Mouse (Mus musculus) lung, postnatal 0 days (tissue): ENCODE data around the gene Gse1. TPM values are rescaled to one million over a fixed set of nuclear protein-coding genes. Genes with fewer than 3 reads are reported as not detected.

Experiments used
- ATAC-seq: fragments of 200-750 bp; cut with Nextera tagmentation; 2 replicates; pipeline ENCODE4 v1.8.0; 2017; ENCODE audit warnings: moderate library complexity
- DNase-seq: peaks from one replicate; pipeline ENCODE4 v3.0.0-alpha.2; 2016; ENCODE audit warnings: low spot score
- H3K27ac ChIP-seq: fragments of 300-500 bp; sonication (generic); 2 replicates; pipeline ENCODE4 v1.5.1; 2014; ENCODE audit warnings: antibody characterized with exemption, mild to moderate bottlenecking, low read length, mixed read lengths
- H3K27me3 ChIP-seq: fragments of 300-500 bp; sonication (generic); replicated peaks from 2 replicates; pipeline ENCODE4 v1.6.1; 2014; ENCODE audit warnings: low read length, mixed read lengths; ENCODE audit not compliant: insufficient read depth
- H3K36me3 ChIP-seq: fragments of 300-500 bp; sonication (generic); 2 replicates; pipeline ENCODE4 v1.6.1; 2014; ENCODE audit warnings: low read length, mixed read lengths; ENCODE audit not compliant: insufficient read depth
- H3K4me1 ChIP-seq: fragments of 300-500 bp; sonication (generic); 2 replicates; pipeline ENCODE4 v1.6.1; 2014; ENCODE audit warnings: antibody characterized with exemption, low read depth, low read length, mixed read lengths; ENCODE audit not compliant: insufficient read depth
- H3K4me2 ChIP-seq: fragments of 300-500 bp; sonication (generic); replicated peaks from 2 replicates; pipeline ENCODE4 v1.6.1; 2014; ENCODE audit warnings: low read depth, mild to moderate bottlenecking, low read length, moderate library complexity, mixed read lengths
- H3K4me3 ChIP-seq: fragments of 300-500 bp; sonication (generic); 2 replicates; pipeline ENCODE4 v1.5.1; 2014; ENCODE audit warnings: low read depth, low read length
- H3K9ac ChIP-seq: fragments of 300-500 bp; sonication (generic); replicated peaks from 2 replicates; pipeline ENCODE4 v1.6.1; 2014; ENCODE audit warnings: low read depth, mild to moderate bottlenecking
- H3K9me3 ChIP-seq: fragments of 300-500 bp; sonication (generic); 2 replicates; pipeline ENCODE4 v1.6.1; 2016; ENCODE audit warnings: low read length, mixed read lengths
- CTCF ChIP-seq: IDR thresholded peaks from 2 replicates; pipeline ENCODE4 v1.5.1; 2016; ENCODE audit warnings: antibody characterized with exemption, mild to moderate bottlenecking
- EP300 ChIP-seq: IDR thresholded peaks from 2 replicates; pipeline ENCODE4 v1.6.1; 2016; ENCODE audit warnings: antibody characterized with exemption, mild to moderate bottlenecking, control low read depth
- WGBS: fragments of 180-500 bp; shearing (Covaris S2); extraction: QIAGEN DNeasy Blood & Tissue Kit; methylation state at CpG from one replicate; pipeline ENCODE4 v1.1.7; 2014; 5-methylcytosine and 5-hydroxymethylcytosine counted together
- polyA plus RNA-seq: library from polyadenylated mRNA; unstranded; fragments of >200 nt; fragmentation: Nextera tagmentation; extraction: Ambion mirVana; gene quantifications from 2 replicates; pipeline ENCODE4 v1.2.1, GENCODE M21; 2015

Gse1 gene
- polyA plus RNA-seq, 1 experiment from 2014 or later = 9.9 TPM

- no peaks in the 10 kb centered on the region for H3K9me3 ChIP-seq
- no peak overlapping the region for H3K4me2 ChIP-seq
- WGBS = 49% methylated on average over 4 of the region's 4 CpGs
- H3K4me3 ChIP-seq = no peak overlapping the region
- H3K36me3 ChIP-seq = no peaks in the 10 kb centered on the region
- H3K9ac ChIP-seq = no peak overlapping the region
- TF ChIP-seq CTCF (no peak), EP300 (no peak)
- no peaks in the 10 kb centered on the region for H3K27me3 ChIP-seq
- no peak overlapping the region for H3K27ac ChIP-seq
- 0 out of 2 replicates have a peak, but pooled peaks cover 5% of the 10 kb centered on the region for H3K4me1 ChIP-seq
- ATAC-seq (no peak), DNase-seq (peak; percentile 52)
Observed at GRCm38 (mm10) chr8:120243222-120243621, 15.0 kb downstream of the Gse1 start.

- TF ChIP-seq CTCF (no peak), EP300 (no peak)
- Histone ChIP-seq H3K27me3 (no peaks in the 10 kb centered on the region), H3K4me2 (no peak overlapping the region), H3K4me3 (no peak overlapping the region), H3K27ac (no peak overlapping the region), H3K4me1 (0 out of 2 replicates have a peak, but pooled peaks cover 5% of the 10 kb centered on the region), H3K36me3 (no peaks in the 10 kb centered on the region), H3K9ac (no peak overlapping the region), H3K9me3 (no peaks in the 10 kb centered on the region)
- ATAC-seq (no peak), DNase-seq (no peak)
- 73% methylated on average over 5 of the region's 5 CpGs for WGBS
Observed at GRCm38 (mm10) chr8:120243916-120244451, 15.7 kb downstream of the Gse1 start.

- DNase-seq (no peak), ATAC-seq (no peak)
- H3K4me2 ChIP-seq = no peak overlapping the region
- H3K4me3 ChIP-seq = no peak overlapping the region
- no peak overlapping the region for H3K27ac ChIP-seq
- no peaks in the 10 kb centered on the region for H3K27me3 ChIP-seq
- no peaks in the 10 kb centered on the region for H3K9me3 ChIP-seq
- H3K4me1 ChIP-seq = 0 out of 2 replicates have a peak, but pooled peaks cover 5% of the 10 kb centered on the region
- no peak for TF ChIP-seq EP300
- peak; percentile 44 for TF ChIP-seq CTCF
- H3K9ac ChIP-seq = no peak overlapping the region
- no peaks in the 10 kb centered on the region for H3K36me3 ChIP-seq
- 91% methylated on average over 10 of the region's 10 CpGs for WGBS
Observed at GRCm38 (mm10) chr8:120244553-120244952, 16.3 kb downstream of the Gse1 start.

- WGBS = 61% methylated on average over 5 of the region's 5 CpGs
- Histone ChIP-seq H3K27ac (no peak overlapping the region), H3K27me3 (no peaks in the 10 kb centered on the region), H3K9me3 (no peaks in the 10 kb centered on the region), H3K4me3 (no peak overlapping the region), H3K4me1 (0 out of 2 replicates have a peak, but pooled peaks cover under 1% of the 10 kb centered on the region), H3K36me3 (no peaks in the 10 kb centered on the region), H3K4me2 (no peak overlapping the region), H3K9ac (no peak overlapping the region)
- ATAC-seq = no peak
- TF ChIP-seq EP300 = no peak
- peak; percentile 55 for TF ChIP-seq CTCF
- no peak for DNase-seq
Observed at GRCm38 (mm10) chr8:120247618-120248017, 19.4 kb downstream of the Gse1 start.

- Histone ChIP-seq H3K27me3 (no peaks in the 10 kb centered on the region), H3K4me2 (no peak overlapping the region), H3K4me3 (no peak overlapping the region), H3K9ac (no peak overlapping the region), H3K4me1 (no peaks in the 10 kb centered on the region), H3K9me3 (no peaks in the 10 kb centered on the region), H3K27ac (no peak overlapping the region; the same call in 1 of the 2 replicates), H3K36me3 (no peaks in the 10 kb centered on the region)
- TF ChIP-seq EP300 (no peak), CTCF (no peak)
- 41% methylated on average over 7 of the region's 7 CpGs for whole genome bisulfite sequencing
- peak; percentile 47 for DNase-seq
- ATAC-seq = peak; percentile 16
Observed at GRCm38 (mm10) chr8:120248031-120248430, 19.8 kb downstream of the Gse1 start.

DNA sequence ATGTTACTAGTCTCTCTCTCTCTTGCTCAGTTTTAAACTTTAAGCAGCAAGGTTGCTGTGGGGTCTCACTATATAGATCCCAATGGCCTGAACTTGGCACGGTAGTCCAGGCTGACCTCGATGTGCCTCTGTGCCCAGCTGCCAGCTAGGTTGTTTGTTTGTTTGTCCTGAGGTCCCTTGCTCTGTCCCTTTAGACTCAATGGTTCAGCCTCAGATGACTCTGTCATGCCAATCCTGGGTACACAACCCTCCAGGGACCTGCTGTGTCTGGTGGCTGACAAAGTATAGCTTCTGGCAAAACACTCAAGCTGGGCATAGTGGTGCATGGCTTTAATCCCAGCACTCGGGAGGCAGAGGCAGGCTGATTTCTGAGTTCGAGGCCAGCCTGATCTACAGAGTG, 20.2 kb downstream of the Gse1 start:
- DNase-seq = no peak
- no peak overlapping the region for H3K4me2 ChIP-seq
- no peak overlapping the region for H3K4me3 ChIP-seq
- no peaks in the 10 kb centered on the region for H3K4me1 ChIP-seq
- WGBS = 73% methylated on average over 4 of the region's 4 CpGs
- H3K36me3 ChIP-seq = no peaks in the 10 kb centered on the region
- H3K9ac ChIP-seq = no peak overlapping the region
- no peak overlapping the region; the same call in 1 of the 2 replicates for H3K27ac ChIP-seq
- no peak for TF ChIP-seq EP300
- TF ChIP-seq CTCF = no peak
- no peak for ATAC-seq
- no peaks in the 10 kb centered on the region for H3K27me3 ChIP-seq
- H3K9me3 ChIP-seq = no peaks in the 10 kb centered on the region
